Mouse (Mus musculus): ENCODE measurements around the gene Atp6v1c2. TPM values are rescaled to one million over a fixed set of nuclear protein-coding genes. Genes with fewer than 3 reads are reported as not detected.

Gene Atp6v1c2
- polyA plus RNA-seq, 1 experiment = not detected

- peaks cover 22% of the 10 kb centered on the region for H3K4me1 ChIP-seq (ENCODE audit: control insufficient read depth)
- H3K36me3 ChIP-seq (ENCODE audit: control insufficient read depth) = peaks cover 32% of the 10 kb centered on the region
- no peaks in the 10 kb centered on the region for H3K27me3 ChIP-seq (ENCODE audit: control insufficient read depth)
- H3K9me3 ChIP-seq (ENCODE audit: control insufficient read depth, low read length) = no peaks in the 10 kb centered on the region
- H3K4me3 ChIP-seq (replicated peaks) = peak overlapping the region; percentile 92
- TF ChIP-seq TAL1 (IDR thresholded peaks at IDR 0.05; ENCODE audit: low read length) = no peak
- TF ChIP-seq GATA1 (IDR thresholded peaks at IDR 0.05; ENCODE audit: low read length) = no peak
These were observed 61.8 kb downstream of the Atp6v1c2 start for GRCm38 (mm10) chr12:17267316-17267715.

GRCm38 (mm10) chr12:17266673-17266990 is 62.5 kb downstream of the Atp6v1c2 start:
- Histone ChIP-seq H3K4me3 (replicated peaks) (peak overlapping the region; percentile 92), H3K27me3 (ENCODE audit: control insufficient read depth) (no peaks in the 10 kb centered on the region), H3K9me3 (ENCODE audit: control insufficient read depth, low read length) (no peaks in the 10 kb centered on the region), H3K36me3 (ENCODE audit: control insufficient read depth) (peaks cover 27% of the 10 kb centered on the region), H3K4me1 (ENCODE audit: control insufficient read depth) (peaks cover 22% of the 10 kb centered on the region)
- no peak for TF ChIP-seq GATA1 (IDR thresholded peaks at IDR 0.05; ENCODE audit: low read length)
- TF ChIP-seq TAL1 (IDR thresholded peaks at IDR 0.05; ENCODE audit: low read length) = no peak

- no peak for TF ChIP-seq GATA1 (IDR thresholded peaks at IDR 0.05; ENCODE audit: low read length)
- no peak for TF ChIP-seq TAL1 (IDR thresholded peaks at IDR 0.05; ENCODE audit: low read length)
- Histone ChIP-seq H3K9me3 (ENCODE audit: control insufficient read depth, low read length) (no peaks in the 10 kb centered on the region), H3K4me1 (ENCODE audit: control insufficient read depth) (peaks cover 22% of the 10 kb centered on the region), H3K36me3 (ENCODE audit: control insufficient read depth) (peaks cover 22% of the 10 kb centered on the region), H3K27me3 (ENCODE audit: control insufficient read depth) (no peaks in the 10 kb centered on the region), H3K4me3 (replicated peaks) (peak within 1 kb of the TSS; percentile 92)
These were observed 63.0 kb downstream of the Atp6v1c2 start, which contains the start of gene Pdia6 for GRCm38 (mm10) chr12:17265971-17266672. Gene Pdia6 (plus strand): TSS chr12:17266545.

GRCm38 (mm10) chr12:17264826-17265225 is 64.3 kb downstream of the Atp6v1c2 start:
- no peaks in the 10 kb centered on the region for H3K9me3 ChIP-seq (ENCODE audit: control insufficient read depth, low read length)
- peaks cover 11% of the 10 kb centered on the region for H3K36me3 ChIP-seq (ENCODE audit: control insufficient read depth)
- no peak overlapping the region for H3K4me3 ChIP-seq (replicated peaks)
- H3K27me3 ChIP-seq (ENCODE audit: control insufficient read depth) = no peaks in the 10 kb centered on the region
- no peak for TF ChIP-seq GATA1 (IDR thresholded peaks at IDR 0.05; ENCODE audit: low read length)
- TF ChIP-seq TAL1 (IDR thresholded peaks at IDR 0.05; ENCODE audit: low read length) = no peak
- peaks cover 22% of the 10 kb centered on the region for H3K4me1 ChIP-seq (ENCODE audit: control insufficient read depth)

GRCm38 (mm10) chr12:17263881-17264280 is 65.3 kb downstream of the Atp6v1c2 start:
- TF ChIP-seq GATA1 (IDR thresholded peaks at IDR 0.05; ENCODE audit: low read length) (no peak), TAL1 (IDR thresholded peaks at IDR 0.05; ENCODE audit: low read length) (no peak)
- peaks cover 22% of the 10 kb centered on the region for H3K4me1 ChIP-seq (ENCODE audit: control insufficient read depth)
- no peaks in the 10 kb centered on the region for H3K9me3 ChIP-seq (ENCODE audit: control insufficient read depth, low read length)
- H3K36me3 ChIP-seq (ENCODE audit: control insufficient read depth) = peaks cover 5% of the 10 kb centered on the region
- H3K27me3 ChIP-seq (ENCODE audit: control insufficient read depth) = no peaks in the 10 kb centered on the region
- no peak overlapping the region for H3K4me3 ChIP-seq (replicated peaks)

- H3K36me3 ChIP-seq (ENCODE audit: control insufficient read depth) = no peaks in the 10 kb centered on the region
- no peak for TF ChIP-seq TAL1 (IDR thresholded peaks at IDR 0.05; ENCODE audit: low read length)
- no peak for TF ChIP-seq GATA1 (IDR thresholded peaks at IDR 0.05; ENCODE audit: low read length)
- H3K9me3 ChIP-seq (ENCODE audit: control insufficient read depth, low read length) = no peaks in the 10 kb centered on the region
- H3K4me1 ChIP-seq (ENCODE audit: control insufficient read depth) = peaks cover 5% of the 10 kb centered on the region
- H3K4me3 ChIP-seq (replicated peaks) = no peak overlapping the region
- H3K27me3 ChIP-seq (ENCODE audit: control insufficient read depth) = no peaks in the 10 kb centered on the region
These were observed 68.2 kb downstream of the Atp6v1c2 start for GRCm38 (mm10) chr12:17261005-17261404.

GRCm38 (mm10) chr12:17258431-17258830 is 70.7 kb downstream of the Atp6v1c2 start:
- no peak for TF ChIP-seq GATA1 (IDR thresholded peaks at IDR 0.05; ENCODE audit: low read length)
- no peak for TF ChIP-seq TAL1 (IDR thresholded peaks at IDR 0.05; ENCODE audit: low read length)
- no peaks in the 10 kb centered on the region for H3K9me3 ChIP-seq (ENCODE audit: control insufficient read depth, low read length)

GRCm38 (mm10) chr12:17256905-17257304 is 72.3 kb downstream of the Atp6v1c2 start:
- no peaks in the 10 kb centered on the region for H3K36me3 ChIP-seq (ENCODE audit: control insufficient read depth)
- no peak for TF ChIP-seq GATA1 (IDR thresholded peaks at IDR 0.05; ENCODE audit: low read length)
- TF ChIP-seq TAL1 (IDR thresholded peaks at IDR 0.05; ENCODE audit: low read length) = no peak
- H3K27me3 ChIP-seq (ENCODE audit: control insufficient read depth) = no peaks in the 10 kb centered on the region; the same call in 1 of the 2 replicates
- no peak overlapping the region for H3K4me3 ChIP-seq (replicated peaks)
- H3K4me1 ChIP-seq (ENCODE audit: control insufficient read depth) = no peaks in the 10 kb centered on the region
- H3K9me3 ChIP-seq (ENCODE audit: control insufficient read depth, low read length) = no peaks in the 10 kb centered on the region

More at GRCm38 (mm10) chr12:17258431-17258830, 70.7 kb downstream of the Atp6v1c2 start:
- Histone ChIP-seq H3K4me1 (ENCODE audit: control insufficient read depth) (no peaks in the 10 kb centered on the region), H3K27me3 (ENCODE audit: control insufficient read depth) (no peaks in the 10 kb centered on the region), H3K4me3 (replicated peaks) (no peak overlapping the region), H3K36me3 (ENCODE audit: control insufficient read depth) (no peaks in the 10 kb centered on the region)

GRCm38 (mm10) chr12:17255602-17256001 is 73.6 kb downstream of the Atp6v1c2 start:
- no peak overlapping the region for H3K4me3 ChIP-seq (replicated peaks)
- no peaks in the 10 kb centered on the region for H3K36me3 ChIP-seq (ENCODE audit: control insufficient read depth)
- H3K27me3 ChIP-seq (ENCODE audit: control insufficient read depth) = no peaks in the 10 kb centered on the region; the same call in 1 of the 2 replicates
- no peaks in the 10 kb centered on the region for H3K9me3 ChIP-seq (ENCODE audit: control insufficient read depth, low read length)
- TF ChIP-seq TAL1 (IDR thresholded peaks at IDR 0.05; ENCODE audit: low read length) (no peak), GATA1 (IDR thresholded peaks at IDR 0.05; ENCODE audit: low read length) (no peak)
- no peaks in the 10 kb centered on the region for H3K4me1 ChIP-seq (ENCODE audit: control insufficient read depth)

Measured in erythroblast, embryonic 14.5 days (primary cell).